Mouse (Mus musculus): ENCODE results near the gene Mfsd14a.

Mfsd14a gene

GRCm38 (mm10) chr3:116650698-116651097 lies 11.8 kb downstream of the Mfsd14a start:
- DNase-seq: no peak

- no peak for DNase-seq
These were observed 13.7 kb downstream of the Mfsd14a start for GRCm38 (mm10) chr3:116648805-116649204.

DNA sequence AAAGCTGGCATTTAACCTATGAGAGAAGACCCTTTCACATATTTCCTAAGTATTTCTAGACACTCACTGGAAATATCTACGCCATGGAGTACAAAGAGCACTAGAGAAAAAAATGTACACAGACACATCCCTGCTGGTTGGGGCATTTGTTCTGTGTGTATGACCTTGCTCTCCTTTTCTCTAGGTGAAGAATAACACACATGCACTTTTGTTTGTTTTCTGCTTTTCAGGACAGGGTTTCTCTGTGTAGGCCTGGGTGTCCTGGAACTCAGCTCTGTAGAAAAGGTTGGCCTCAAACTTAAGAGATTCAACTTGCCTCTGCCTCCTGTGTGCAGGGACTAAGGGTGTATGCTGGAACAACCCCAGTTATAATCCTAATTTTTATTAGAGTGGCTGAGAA lies 16.1 kb downstream of the Mfsd14a start:
- DNase-seq: no peak

- DNase-seq: no peak
These were observed 20.1 kb downstream of the Mfsd14a start for GRCm38 (mm10) chr3:116642373-116642772.

- no peak for DNase-seq
These were observed 20.6 kb downstream of the Mfsd14a start for GRCm38 (mm10) chr3:116641811-116642371.

GRCm38 (mm10) chr3:116640024-116640423 lies 22.5 kb downstream of the Mfsd14a start:
- DNase-seq: no peak

GRCm38 (mm10) chr3:116638572-116638971 lies 23.9 kb downstream of the Mfsd14a start:
- DNase-seq: no peak

GRCm38 (mm10) chr3:116637693-116638476 lies 24.6 kb downstream of the Mfsd14a start:
- no peak for DNase-seq

- DNase-seq: no peak
These were observed 26.7 kb downstream of the Mfsd14a start for GRCm38 (mm10) chr3:116635799-116636198.

- DNase-seq: no peak
These were observed 27.6 kb downstream of the Mfsd14a start for GRCm38 (mm10) chr3:116634853-116635252.

DNA sequence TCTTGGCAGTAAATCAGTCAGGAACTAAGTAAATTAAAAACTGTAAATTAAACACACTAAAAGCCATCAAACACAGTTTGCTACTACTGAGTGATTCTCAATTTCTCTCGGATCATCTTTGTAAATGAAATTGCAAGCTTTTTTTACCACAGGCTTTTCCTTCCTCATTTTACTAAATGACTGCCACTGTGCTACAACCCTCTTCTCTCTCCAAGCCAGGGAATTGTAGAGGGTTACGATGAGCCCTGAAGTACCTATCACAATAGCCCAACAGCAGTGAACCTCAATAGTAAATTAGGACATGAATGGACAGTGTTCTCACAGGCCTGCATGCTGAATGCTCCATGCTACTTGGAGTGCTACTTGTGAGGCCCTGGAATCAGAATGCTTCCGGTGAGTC lies 28.4 kb downstream of the Mfsd14a start:
- DNase-seq: no peak

- no peak for DNase-seq
These were observed 29.5 kb downstream of the Mfsd14a start for GRCm38 (mm10) chr3:116632971-116633370.

DNA sequence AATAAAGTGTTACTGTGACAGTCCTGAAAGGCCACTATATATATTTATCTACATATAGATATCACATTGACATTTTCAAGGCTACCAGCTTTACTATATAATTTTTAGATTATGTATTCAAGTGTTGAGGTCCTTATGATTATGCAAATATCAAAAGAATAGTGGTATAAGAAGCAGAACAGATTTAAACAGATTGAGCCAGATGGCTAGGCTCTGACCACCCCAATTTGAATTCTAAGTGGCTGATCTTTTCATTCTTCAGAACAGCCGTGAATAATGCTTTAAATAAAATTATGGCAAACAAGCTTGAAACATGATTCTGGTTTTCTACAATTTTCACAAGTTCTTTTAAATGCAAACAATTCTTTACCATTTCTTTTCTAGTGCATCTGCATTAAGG lies 31.0 kb downstream of the Mfsd14a start:
- no peak for DNase-seq

DNA sequence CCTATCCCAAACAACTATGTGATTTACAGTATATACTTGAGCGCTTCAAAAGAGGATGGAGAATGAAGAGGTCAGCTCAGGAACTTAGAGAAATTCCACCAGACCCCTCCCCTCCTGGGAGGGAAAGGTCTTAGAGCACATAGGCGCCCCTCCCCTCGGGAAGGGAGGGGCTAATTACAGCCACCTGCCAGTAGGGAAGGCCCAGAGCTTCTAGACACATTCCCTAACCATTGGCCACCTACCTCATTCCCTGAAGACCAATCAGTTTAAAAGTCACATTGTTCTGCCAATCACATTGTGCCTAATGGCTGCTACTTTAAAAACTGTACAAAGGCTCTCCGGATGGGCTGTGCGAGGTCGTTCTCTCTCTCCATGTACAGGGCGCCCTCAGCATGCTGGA lies 39.8 kb downstream of the Mfsd14a start:
- DNase-seq: no peak

GRCm38 (mm10) chr3:116620636-116621370 lies 41.7 kb downstream of the Mfsd14a start:
- DNase-seq: no peak

- no peak for DNase-seq
These were observed 43.6 kb downstream of the Mfsd14a start for GRCm38 (mm10) chr3:116618855-116619254.

DNA sequence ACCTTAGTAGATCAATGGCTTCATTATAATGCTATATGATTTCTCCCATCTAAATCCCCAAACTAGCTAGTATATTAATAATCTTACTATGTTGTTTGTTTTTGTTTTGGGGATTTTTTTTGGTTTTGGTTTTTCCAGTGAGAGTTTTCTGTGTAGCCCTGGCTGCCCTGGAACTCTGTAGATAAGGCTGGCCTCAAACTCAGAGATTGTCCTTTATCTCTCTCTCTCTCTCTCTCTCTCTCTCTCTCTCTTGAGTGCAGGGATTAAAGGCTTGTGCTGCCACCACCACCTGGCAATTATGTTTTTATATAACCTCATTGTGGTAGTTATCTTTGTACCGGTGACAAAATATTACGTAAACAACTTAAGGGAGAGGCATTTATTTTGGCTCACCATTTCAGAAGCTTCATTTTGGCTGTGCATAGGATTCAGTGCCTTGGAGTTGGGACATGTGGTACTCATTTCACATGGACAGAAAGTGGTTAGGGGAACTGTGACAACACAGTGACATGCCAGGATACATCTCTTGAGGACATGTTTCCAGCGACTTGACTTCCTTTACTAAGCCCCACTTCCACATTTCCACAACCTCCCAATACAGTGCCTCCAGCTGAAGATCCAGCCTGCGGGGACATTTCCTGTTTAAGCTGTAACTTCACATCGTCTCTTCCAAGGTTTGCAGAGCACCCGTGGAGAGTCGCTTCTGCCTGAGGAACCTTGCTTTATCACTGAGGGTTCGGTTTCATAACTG lies 47.0 kb downstream of the Mfsd14a start:
- no peak for DNase-seq

- DNase-seq: no peak
These were observed 48.1 kb downstream of the Mfsd14a start, which contains the start of gene Trmt13 for GRCm38 (mm10) chr3:116614295-116614892. Gene Trmt13, minus strand, starts transcription at chr3:116614587.

DNA sequence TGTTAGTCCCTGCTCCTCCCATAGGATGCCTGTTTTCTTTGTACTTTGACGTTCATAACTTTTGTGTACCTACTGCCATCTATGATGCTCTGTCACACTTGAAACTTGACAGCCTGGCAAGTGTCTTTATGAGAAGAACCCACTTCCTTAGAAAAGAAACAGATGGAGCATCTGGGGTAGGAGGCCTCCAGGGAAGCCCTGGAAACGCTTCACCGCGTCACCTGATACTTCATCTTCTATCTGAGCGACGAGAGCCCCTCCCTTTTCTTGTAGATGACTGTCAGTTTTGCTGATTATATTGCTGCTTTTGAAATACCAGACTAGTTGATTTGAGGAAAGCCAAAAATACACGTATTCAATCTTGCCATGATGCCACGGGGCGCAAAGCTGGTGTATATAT lies 57.9 kb downstream of the Mfsd14a start:
- no peak for DNase-seq

DNA sequence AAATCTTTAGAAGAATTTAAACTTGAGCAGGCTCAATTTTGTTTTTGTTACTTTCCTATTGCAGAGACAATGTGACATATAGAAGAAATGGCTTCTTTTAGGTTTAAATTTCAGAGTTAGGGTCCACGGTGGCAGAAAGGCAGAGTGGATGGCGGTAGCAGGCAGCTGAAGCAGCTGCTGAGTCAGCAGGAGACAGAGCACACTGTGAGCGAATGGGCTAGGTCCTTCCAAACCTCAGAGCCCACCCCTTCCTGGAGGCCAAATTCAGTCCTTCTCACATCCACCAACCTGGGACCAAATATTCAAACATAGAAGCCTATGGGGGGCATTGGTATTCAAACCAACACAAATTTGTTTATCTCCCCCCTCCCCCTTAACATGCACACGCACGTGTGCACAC lies 60.7 kb downstream of the Mfsd14a start:
- no peak for DNase-seq

- DNase-seq: no peak
These were observed 61.5 kb downstream of the Mfsd14a start for GRCm38 (mm10) chr3:116601005-116601404.

DNA sequence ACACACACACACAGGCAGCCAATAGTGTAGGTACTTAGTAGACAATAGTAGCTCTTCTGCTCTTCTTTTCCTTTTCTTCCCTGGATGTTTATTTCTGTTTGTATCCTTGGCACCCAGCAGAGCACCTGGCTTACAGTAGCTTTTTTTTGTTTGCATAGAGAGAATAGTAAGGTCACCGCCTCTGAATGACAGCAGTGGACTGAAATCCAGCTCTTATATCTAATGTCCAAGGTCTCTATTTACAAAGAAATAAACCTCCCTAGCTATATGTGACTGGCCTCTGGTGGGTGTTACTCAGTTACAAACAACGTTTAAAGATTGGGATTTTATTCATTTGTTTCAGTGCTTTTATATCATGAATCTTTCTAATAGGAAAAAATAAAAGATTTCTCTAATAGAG lies 62.8 kb downstream of the Mfsd14a start:
- DNase-seq: no peak

- no peak for DNase-seq
These were observed 66.9 kb downstream of the Mfsd14a start for GRCm38 (mm10) chr3:116595603-116595991.

Measured in thymus, postnatal 25 days (tissue).